Mouse (Mus musculus) liver, embryonic 12.5 days (tissue): ENCODE measurements at regions not wholly inside any gene's neighbourhood (a gene's known extent, or its start where the extent isn't known, plus 50 kb on each side); places are given as distances from the start of the nearest gene placed in this dataset. TPM values are rescaled to one million over a fixed set of nuclear protein-coding genes. Genes with fewer than 3 reads are reported as not detected.

Source experiments
- ATAC-seq: fragments of 200-750 bp; cut with Nextera tagmentation; 2 replicates; pipeline ENCODE4 v1.8.0; 2017; ENCODE audit warnings: moderate number of reproducible peaks, mild to moderate bottlenecking, moderate library complexity
- H3K27ac ChIP-seq: fragments of 300-500 bp; sonication (generic); 2 replicates; pipeline ENCODE4 v1.5.1; 2016; ENCODE audit warnings: mild to moderate bottlenecking
- H3K27me3 ChIP-seq: fragments of 300-500 bp; sonication (generic); replicated peaks from 2 replicates; pipeline ENCODE4 v1.6.1; 2016; ENCODE audit warnings: mild to moderate bottlenecking, moderate library complexity
- H3K36me3 ChIP-seq: fragments of 300-500 bp; sonication (generic); 2 replicates; pipeline ENCODE4 v1.6.1; 2016; ENCODE audit warnings: mild to moderate bottlenecking, moderate library complexity
- H3K4me1 ChIP-seq: fragments of 300-500 bp; sonication (generic); 2 replicates; pipeline ENCODE4 v1.6.1; 2016
- H3K4me2 ChIP-seq: fragments of 300-500 bp; sonication (generic); 2 replicates; pipeline ENCODE4 v1.6.1; 2016; ENCODE audit warnings: mild to moderate bottlenecking, moderate library complexity
- H3K4me3 ChIP-seq: fragments of 300-500 bp; sonication (generic); 2 replicates; pipeline ENCODE4 v1.5.1; 2016; ENCODE audit warnings: mild to moderate bottlenecking, moderate library complexity
- H3K9ac ChIP-seq: fragments of 300-500 bp; sonication (generic); 2 replicates; pipeline ENCODE4 v1.6.1; 2016; ENCODE audit warnings: mild to moderate bottlenecking, moderate library complexity
- H3K9me3 ChIP-seq: fragments of 300-500 bp; sonication (generic); replicated peaks from 2 replicates; pipeline ENCODE4 v1.6.1; 2016; ENCODE audit warnings: mild to moderate bottlenecking, moderate library complexity
- WGBS: fragments of 180-500 bp; shearing (Covaris S2); methylation state at CpG from one replicate; pipeline ENCODE4 v1.1.7; 2016; ENCODE audit not compliant: insufficient replicate concordance; 5-methylcytosine and 5-hydroxymethylcytosine counted together
- microRNA-seq: library from miRNA; unstranded; fragments of <30 nt; microRNA quantifications from one replicate; pipeline ENCODE4, GENCODE M21; 2017

DNA sequence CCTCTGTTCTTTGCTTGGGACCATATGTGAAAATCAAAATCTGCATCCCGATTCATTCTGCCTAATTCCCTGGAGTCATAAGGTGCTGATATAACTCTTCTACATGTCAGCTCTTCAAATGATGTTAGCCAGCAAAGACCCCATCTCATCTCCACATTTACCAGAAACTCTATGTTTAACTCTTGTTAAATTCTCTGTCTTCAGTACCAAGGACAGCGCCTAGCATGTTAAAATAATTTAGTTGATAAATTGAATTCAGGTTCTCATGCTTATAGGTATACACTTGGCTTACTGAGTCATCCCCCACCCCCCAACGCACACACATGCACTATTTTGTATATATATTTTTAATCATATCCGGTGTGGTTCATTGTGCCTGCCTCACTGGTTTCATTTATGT, 113.8 kb upstream of the Lrrn1 start:
- no peak overlapping the region for H3K27ac ChIP-seq
- no peak overlapping the region for H3K4me3 ChIP-seq
- no peaks in the 10 kb centered on the region for H3K36me3 ChIP-seq
- H3K9me3 ChIP-seq = no peaks in the 10 kb centered on the region
- H3K9ac ChIP-seq = no peak overlapping the region
- 60% methylated on average over 4 of the region's 4 CpGs for WGBS
- no peak for ATAC-seq
- no peaks in the 10 kb centered on the region for H3K27me3 ChIP-seq
- no peak overlapping the region for H3K4me2 ChIP-seq
- no peaks in the 10 kb centered on the region for H3K4me1 ChIP-seq

DNA sequence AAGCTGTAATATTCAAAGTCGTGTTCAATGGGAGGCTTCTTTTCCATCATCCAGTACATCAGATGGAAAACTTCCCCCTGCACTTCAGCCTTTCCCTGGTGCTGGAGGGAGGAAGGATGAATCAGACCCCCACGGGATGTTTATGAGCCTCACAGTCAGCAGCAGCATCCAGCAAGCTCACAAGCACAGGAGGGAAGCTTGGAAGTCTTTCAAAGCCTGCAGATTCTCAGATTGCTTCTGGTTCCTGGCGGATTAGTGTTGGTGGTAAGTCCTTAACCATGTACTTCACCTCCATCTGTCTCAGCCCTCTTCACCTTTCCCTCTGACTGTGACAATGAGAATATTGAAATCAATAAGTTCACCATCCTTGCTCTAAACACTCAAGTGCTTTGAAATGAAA, 107.5 kb upstream of the Lrrn1 start:
- Histone ChIP-seq H3K9me3 (no peaks in the 10 kb centered on the region), H3K4me3 (no peak overlapping the region), H3K4me1 (no peaks in the 10 kb centered on the region), H3K27me3 (no peaks in the 10 kb centered on the region), H3K9ac (no peak overlapping the region), H3K27ac (no peak overlapping the region), H3K4me2 (no peak overlapping the region), H3K36me3 (no peaks in the 10 kb centered on the region)
- ATAC-seq = no peak
- WGBS = 32% methylated on average over 3 of the region's 3 CpGs

DNA sequence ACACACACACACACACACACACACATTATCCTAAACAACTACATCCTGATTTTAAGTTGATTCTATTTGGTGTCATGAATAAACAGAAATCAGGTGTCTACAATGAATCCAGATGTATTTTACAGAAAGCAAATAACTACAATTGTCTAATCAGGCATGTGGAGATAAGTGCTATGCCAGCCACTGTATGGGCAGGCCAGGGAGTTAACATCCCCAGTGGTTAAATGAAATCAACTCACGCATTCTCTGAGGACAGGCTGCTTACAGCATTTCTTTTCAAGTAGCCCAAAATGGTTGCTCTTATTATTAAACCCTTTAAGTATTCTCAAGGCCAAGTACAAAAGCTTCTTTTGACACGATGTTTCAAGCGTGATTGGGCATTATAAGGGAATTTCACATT, 103.0 kb upstream of the Lrrn1 start:
- H3K36me3 ChIP-seq = no peaks in the 10 kb centered on the region
- no peak overlapping the region for H3K4me3 ChIP-seq
- whole genome bisulfite sequencing = 72% methylated on average over 3 of the region's 3 CpGs
- no peak overlapping the region for H3K9ac ChIP-seq
- no peaks in the 10 kb centered on the region for H3K4me1 ChIP-seq
- no peak overlapping the region for H3K4me2 ChIP-seq
- no peak for ATAC-seq
- H3K27ac ChIP-seq = no peak overlapping the region
- H3K9me3 ChIP-seq = no peaks in the 10 kb centered on the region
- no peaks in the 10 kb centered on the region for H3K27me3 ChIP-seq

DNA sequence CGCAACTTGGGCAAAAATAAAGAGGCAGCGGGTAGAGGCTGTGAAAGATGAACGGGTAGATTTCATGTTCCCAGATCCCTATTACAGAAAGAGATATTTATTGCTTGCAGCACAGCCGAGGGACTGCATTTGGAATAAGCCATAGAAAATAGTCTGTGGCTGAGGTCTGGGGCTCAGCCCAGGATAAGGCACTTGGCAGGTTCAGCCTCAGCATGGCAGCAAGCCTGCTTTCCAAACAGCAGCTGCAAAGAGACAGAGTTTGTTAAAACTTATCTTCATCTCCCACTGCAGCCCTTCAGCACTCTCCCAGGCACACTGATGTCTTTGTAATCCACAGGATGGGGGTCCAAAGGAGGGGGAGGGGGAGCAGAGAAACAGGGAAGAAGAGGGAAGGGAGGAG, 98.5 kb upstream of the Lrrn1 start:
- ATAC-seq = no peak
- H3K9me3 ChIP-seq = no peaks in the 10 kb centered on the region
- no peaks in the 10 kb centered on the region for H3K27me3 ChIP-seq
- no peak overlapping the region for H3K4me2 ChIP-seq
- 63% methylated on average over 4 of the region's 4 CpGs for WGBS
- no peak overlapping the region for H3K9ac ChIP-seq
- H3K36me3 ChIP-seq = no peaks in the 10 kb centered on the region
- H3K27ac ChIP-seq = no peak overlapping the region
- H3K4me1 ChIP-seq = no peaks in the 10 kb centered on the region
- H3K4me3 ChIP-seq = no peak overlapping the region

DNA sequence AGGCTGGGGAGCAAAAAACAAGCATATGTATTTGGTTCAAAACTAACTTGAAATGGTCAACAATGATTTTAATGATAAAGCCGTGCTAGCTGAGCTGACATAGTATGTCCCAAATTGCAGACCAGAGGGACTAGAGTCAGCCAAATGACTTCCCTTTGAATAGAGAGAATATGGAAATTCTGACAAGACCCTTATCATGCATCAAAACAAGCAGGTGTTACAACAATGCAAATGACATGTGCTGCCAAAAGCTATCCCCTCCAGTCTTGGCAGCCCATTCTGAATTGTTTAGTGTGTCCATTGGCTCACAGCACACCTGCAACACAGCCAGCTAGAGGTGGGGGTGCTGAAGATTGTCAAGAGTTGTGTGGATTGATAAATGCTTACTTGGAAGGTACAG, 87.5 kb upstream of the Lrrn1 start:
- Histone ChIP-seq H3K4me1 (no peaks in the 10 kb centered on the region), H3K27ac (no peak overlapping the region), H3K9ac (no peak overlapping the region), H3K36me3 (no peaks in the 10 kb centered on the region), H3K27me3 (no peaks in the 10 kb centered on the region), H3K4me2 (no peak overlapping the region), H3K4me3 (no peak overlapping the region), H3K9me3 (no peaks in the 10 kb centered on the region)
- WGBS = 69% methylated on average over 1 of the region's 1 CpGs
- no peak for ATAC-seq

DNA sequence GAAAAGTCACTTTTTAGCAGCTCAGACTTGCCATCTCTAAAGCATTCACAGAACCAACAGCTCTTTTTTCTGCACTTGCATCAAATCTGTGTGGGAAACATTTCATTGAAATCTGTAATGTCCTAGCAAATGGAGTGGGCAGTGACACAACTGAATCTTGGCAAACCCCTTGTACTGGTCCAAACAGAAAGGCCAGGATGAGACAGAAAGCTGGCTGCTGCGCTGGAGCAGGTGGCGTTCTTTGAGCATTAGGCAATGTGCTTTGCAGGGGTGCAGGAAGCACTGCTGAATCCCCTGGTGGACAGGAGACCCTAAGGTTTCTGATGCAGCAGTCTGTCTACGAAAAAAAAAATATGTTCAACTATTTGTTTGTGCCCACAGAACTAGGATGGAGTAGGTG, 85.2 kb upstream of the Lrrn1 start:
- no peak overlapping the region for H3K9ac ChIP-seq
- ATAC-seq = no peak
- no peak overlapping the region for H3K27ac ChIP-seq
- H3K4me2 ChIP-seq = no peak overlapping the region
- H3K4me1 ChIP-seq = no peaks in the 10 kb centered on the region
- H3K9me3 ChIP-seq = no peaks in the 10 kb centered on the region
- no peaks in the 10 kb centered on the region for H3K27me3 ChIP-seq
- H3K36me3 ChIP-seq = no peaks in the 10 kb centered on the region
- H3K4me3 ChIP-seq = no peak overlapping the region
- WGBS = 60% methylated on average over 3 of the region's 3 CpGs

DNA sequence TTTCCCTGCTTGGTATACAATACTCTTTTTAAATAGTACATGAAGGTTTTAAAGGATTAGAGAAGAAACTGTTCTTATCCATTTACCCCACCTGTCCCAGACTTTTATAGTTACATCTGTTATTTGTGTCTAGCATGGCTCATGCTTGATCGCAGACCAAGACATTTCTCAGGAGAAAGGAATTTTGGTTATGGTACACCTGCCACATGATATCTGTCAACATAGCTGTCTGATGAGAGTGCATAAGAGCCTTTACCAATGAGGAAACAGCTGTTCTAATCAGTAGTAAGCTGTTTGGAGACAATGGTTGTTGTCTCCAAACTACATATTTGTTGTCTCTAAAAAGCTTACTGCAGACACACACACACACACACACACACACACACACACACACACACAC, 70.3 kb upstream of the Lrrn1 start:
- 65% methylated on average over 1 of the region's 1 CpGs for WGBS
- H3K9me3 ChIP-seq = no peaks in the 10 kb centered on the region
- no peak overlapping the region for H3K4me3 ChIP-seq
- H3K4me1 ChIP-seq = no peaks in the 10 kb centered on the region
- H3K27me3 ChIP-seq = no peaks in the 10 kb centered on the region
- no peak for ATAC-seq
- H3K4me2 ChIP-seq = no peak overlapping the region
- H3K36me3 ChIP-seq = no peaks in the 10 kb centered on the region
- no peak overlapping the region for H3K27ac ChIP-seq
- H3K9ac ChIP-seq = no peak overlapping the region

DNA sequence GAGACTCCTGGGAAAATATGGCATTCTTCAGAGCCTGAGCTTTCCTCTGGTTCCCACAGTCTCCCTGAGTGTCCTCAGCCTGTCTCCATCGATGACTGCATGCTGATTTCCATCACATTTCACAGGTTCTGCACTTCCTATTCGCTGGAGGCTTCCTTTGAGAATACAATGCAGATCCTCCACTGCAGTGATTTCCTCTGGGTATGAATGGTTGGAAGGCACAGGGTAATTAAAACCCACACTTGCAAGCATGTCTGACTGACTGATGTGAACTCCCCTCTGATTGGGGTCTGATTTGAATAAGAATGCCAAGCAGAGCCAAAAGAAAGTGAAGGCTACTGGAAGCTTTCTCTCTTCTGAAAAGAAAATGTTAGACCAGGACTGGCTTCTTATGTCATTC, 67.1 kb upstream of the Lrrn1 start:
- no peaks in the 10 kb centered on the region for H3K9me3 ChIP-seq

DNA sequence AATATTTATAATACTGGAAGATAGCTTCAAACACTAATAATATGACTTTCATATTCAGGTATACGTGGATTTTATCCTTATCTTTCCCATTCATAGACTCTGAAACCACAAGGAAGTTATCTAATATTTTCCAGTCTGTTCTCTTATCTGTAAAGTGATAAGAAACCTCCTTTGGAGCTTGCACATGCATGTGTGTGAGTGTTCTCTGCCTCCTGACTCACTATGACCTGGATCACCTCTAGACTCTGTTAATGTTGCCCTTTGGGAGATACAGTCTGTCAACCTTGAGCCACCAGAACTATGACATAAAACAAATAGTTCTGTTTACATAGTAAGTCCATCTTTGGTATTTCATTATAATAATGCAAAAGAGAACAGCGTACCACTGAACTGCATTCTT, 56.2 kb upstream of the Lrrn1 start:
- Histone ChIP-seq H3K36me3 (no peaks in the 10 kb centered on the region), H3K4me2 (no peak overlapping the region), H3K4me1 (no peaks in the 10 kb centered on the region), H3K4me3 (no peak overlapping the region), H3K27ac (no peak overlapping the region), H3K27me3 (no peaks in the 10 kb centered on the region), H3K9ac (no peak overlapping the region), H3K9me3 (no peaks in the 10 kb centered on the region)
- 41% methylated on average over 2 of the region's 2 CpGs for WGBS
- no peak for ATAC-seq

More for the DNA sequence above, 67.1 kb upstream of the Lrrn1 start:
- no peak overlapping the region for H3K9ac ChIP-seq
- H3K27me3 ChIP-seq = no peaks in the 10 kb centered on the region
- no peak overlapping the region for H3K27ac ChIP-seq
- ATAC-seq = no peak
- no peaks in the 10 kb centered on the region for H3K36me3 ChIP-seq
- H3K4me3 ChIP-seq = no peak overlapping the region
- 25% methylated on average over 2 of the region's 2 CpGs for WGBS
- H3K4me1 ChIP-seq = no peaks in the 10 kb centered on the region
- H3K4me2 ChIP-seq = no peak overlapping the region

DNA sequence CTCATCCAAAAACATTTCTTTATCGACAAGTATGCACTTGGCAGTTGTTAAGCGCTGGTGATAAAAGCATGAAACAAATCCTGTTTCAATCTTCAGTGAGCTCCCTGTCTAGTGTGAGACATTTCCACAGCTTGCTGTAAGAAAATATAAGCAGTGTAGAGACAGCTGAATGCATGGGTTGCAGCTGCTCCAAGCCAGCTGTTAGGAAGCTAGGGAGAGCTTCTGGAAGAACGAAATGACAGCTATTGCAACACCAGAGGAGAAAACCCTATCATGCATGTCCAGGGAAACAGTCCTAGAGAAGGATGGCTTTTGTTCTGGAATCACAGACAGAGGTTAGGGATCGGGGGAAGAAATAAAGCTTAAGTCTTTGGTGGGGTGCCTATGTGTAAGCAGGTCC, 55.4 kb upstream of the Lrrn1 start:
- H3K4me1 ChIP-seq = no peaks in the 10 kb centered on the region
- ATAC-seq = no peak
- no peak overlapping the region for H3K4me3 ChIP-seq
- WGBS = 72% methylated on average over 4 of the region's 4 CpGs
- no peak overlapping the region for H3K4me2 ChIP-seq
- no peaks in the 10 kb centered on the region for H3K36me3 ChIP-seq
- H3K9me3 ChIP-seq = no peaks in the 10 kb centered on the region
- no peak overlapping the region for H3K27ac ChIP-seq
- no peaks in the 10 kb centered on the region for H3K27me3 ChIP-seq
- H3K9ac ChIP-seq = no peak overlapping the region

Small RNA genes lying in the stretch of these regions (microRNA-seq; reads per million reads assigned to microRNA genes)
- not detected for gene Gm27690
